Mouse (Mus musculus): ENCODE measurements at regions not wholly inside any gene's neighbourhood (a gene's known extent, or its start where the extent isn't known, plus 50 kb on each side); places are given as distances from the start of the nearest gene placed in this dataset.

DNA sequence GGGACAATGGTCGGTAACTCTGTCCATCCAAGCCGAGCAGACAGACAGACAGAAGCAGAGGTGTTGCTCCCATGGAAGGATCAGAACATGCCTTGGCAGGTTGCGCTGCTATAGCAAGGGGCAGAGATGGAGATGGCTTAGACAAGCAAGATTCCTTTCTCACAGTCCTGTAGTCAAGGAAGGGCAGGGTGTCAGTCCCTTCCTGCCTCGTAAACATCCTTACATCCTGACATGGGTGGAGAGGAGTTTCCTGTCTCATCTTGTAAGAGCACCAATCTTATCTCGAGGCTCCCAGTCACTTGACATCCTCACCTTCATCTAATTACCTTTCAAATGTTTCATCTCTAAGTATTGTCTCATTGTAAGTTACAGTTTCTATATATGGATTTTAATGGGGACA is 87.0 kb upstream of the C1qtnf3 start:
- Histone ChIP-seq H3K4me3 (ENCODE audit: low read depth, low read length) (no peak overlapping the region), H3K36me3 (ENCODE audit: control insufficient read depth, insufficient read depth, low read length) (no peaks in the 10 kb centered on the region), H3K27me3 (ENCODE audit: control insufficient read depth, insufficient read depth, low read length) (no peaks in the 10 kb centered on the region), H3K4me1 (ENCODE audit: control insufficient read depth, insufficient read depth, insufficient read length, low read length) (no peaks in the 10 kb centered on the region), H3K27ac (ENCODE audit: insufficient read depth, low read depth, low read length) (no peak overlapping the region)
- WGBS, result 81% methylated on average over 5 of the region's 5 CpGs
- TF ChIP-seq CTCF (IDR thresholded peaks at IDR 0.05; ENCODE audit: extremely low read depth, insufficient read length, insufficient replicate concordance, low read depth, low read length), result no peak
- no peak for TF ChIP-seq POLR2A (IDR thresholded peaks at IDR 0.05; ENCODE audit: low read depth, low read length)

DNA sequence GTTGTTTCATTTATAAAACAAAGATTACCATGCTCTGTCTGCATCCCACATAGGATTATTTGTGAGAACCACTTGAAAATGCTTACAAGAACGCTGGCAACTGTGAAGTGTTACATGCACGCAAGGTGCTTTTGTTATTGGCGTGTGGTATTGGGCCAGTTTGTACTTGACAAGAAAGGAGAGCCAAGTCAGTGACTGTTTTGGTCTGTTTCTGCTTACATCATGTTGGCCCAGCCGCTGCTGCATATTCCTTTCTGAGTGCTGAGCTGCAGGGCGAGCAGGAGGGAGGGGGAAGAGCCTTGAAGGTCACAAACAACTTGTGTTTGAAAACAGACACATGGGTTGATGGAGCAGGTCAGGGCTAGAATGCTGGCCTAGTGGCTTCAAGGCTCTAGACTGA is 85.3 kb upstream of the C1qtnf3 start:
- Histone ChIP-seq H3K27me3 (ENCODE audit: control insufficient read depth, insufficient read depth, low read length) (no peaks in the 10 kb centered on the region), H3K4me3 (ENCODE audit: low read depth, low read length) (no peak overlapping the region), H3K4me1 (ENCODE audit: control insufficient read depth, insufficient read depth, insufficient read length, low read length) (no peaks in the 10 kb centered on the region), H3K27ac (ENCODE audit: insufficient read depth, low read depth, low read length) (no peak overlapping the region), H3K36me3 (ENCODE audit: control insufficient read depth, insufficient read depth, low read length) (no peaks in the 10 kb centered on the region)
- 82% methylated on average over 5 of the region's 5 CpGs for WGBS
- TF ChIP-seq POLR2A (IDR thresholded peaks at IDR 0.05; ENCODE audit: low read depth, low read length), result no peak
- no peak for TF ChIP-seq CTCF (IDR thresholded peaks at IDR 0.05; ENCODE audit: extremely low read depth, insufficient read length, insufficient replicate concordance, low read depth, low read length)

DNA sequence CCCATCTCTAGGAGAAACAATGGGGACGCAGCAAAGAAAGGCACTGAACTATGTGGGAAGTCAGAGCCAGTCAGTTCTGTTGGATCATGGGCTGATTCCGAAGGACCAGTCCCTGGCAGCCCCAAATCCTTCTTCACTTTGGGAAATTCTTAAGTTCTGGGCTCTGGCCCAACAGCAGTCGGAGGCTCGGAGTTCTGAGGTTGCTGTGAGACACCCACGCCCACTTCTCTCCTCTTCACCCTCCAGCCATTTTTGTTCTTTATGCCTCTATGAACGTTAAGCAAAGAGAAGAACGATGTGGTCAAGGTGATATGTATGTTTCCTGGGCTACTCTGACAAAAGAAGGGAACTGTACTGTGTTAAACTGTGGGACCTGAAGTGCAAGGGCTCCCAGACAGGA is 84.0 kb upstream of the C1qtnf3 start:
- no peak for TF ChIP-seq CTCF (IDR thresholded peaks at IDR 0.05; ENCODE audit: extremely low read depth, insufficient read length, insufficient replicate concordance, low read depth, low read length)
- TF ChIP-seq POLR2A (IDR thresholded peaks at IDR 0.05; ENCODE audit: low read depth, low read length), result no peak
- no peaks in the 10 kb centered on the region for H3K4me1 ChIP-seq (ENCODE audit: control insufficient read depth, insufficient read depth, insufficient read length, low read length)
- H3K27me3 ChIP-seq (ENCODE audit: control insufficient read depth, insufficient read depth, low read length), result no peaks in the 10 kb centered on the region
- no peaks in the 10 kb centered on the region for H3K36me3 ChIP-seq (ENCODE audit: control insufficient read depth, insufficient read depth, low read length)
- H3K4me3 ChIP-seq (ENCODE audit: low read depth, low read length), result no peak overlapping the region
- H3K27ac ChIP-seq (ENCODE audit: insufficient read depth, low read depth, low read length), result no peak overlapping the region
- 84% methylated on average over 7 of the region's 7 CpGs for WGBS

DNA sequence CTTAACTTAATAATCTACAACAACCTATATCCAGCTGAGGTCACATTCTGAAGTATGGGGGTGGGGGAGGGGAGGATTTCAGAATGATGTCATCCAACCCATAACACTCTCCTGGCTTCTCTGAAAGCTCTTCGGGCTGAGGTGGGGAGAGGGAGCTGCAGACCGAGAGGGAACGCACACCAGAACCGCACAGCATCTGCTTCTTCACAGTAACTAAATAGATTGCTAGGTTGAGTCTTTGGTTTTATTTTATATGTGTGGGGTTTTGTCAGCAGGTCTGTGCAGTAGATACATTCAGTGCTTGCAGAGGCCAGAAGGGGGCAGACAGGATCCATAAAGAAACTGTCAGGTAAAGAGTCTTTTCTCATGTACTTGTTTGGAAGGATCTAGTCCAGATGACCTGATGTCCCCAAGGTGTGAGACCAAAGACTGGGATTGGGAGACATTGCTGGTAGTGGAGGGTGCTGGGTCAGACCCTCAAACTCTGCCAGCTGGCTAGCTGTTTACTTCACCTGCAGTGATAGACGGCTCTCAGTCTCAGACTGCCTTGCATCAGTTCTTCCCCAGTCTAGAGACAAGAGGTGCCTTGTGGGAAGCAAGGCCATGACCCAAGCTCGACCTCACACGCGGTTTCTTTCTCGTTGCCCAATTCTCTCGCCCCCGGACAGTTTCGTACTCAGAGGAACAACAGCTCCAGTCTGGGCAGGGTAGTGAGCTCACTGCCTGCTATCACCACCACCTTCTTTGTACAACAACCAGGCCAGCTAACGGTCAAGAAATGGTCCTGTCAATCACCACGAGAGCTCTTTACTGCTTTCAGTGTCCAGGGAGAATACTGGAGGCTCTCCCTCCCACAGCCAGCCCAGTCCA is 83.2 kb upstream of the C1qtnf3 start:
- H3K27ac ChIP-seq (ENCODE audit: insufficient read depth, low read depth, low read length), result no peak overlapping the region
- H3K36me3 ChIP-seq (ENCODE audit: control insufficient read depth, insufficient read depth, low read length), result no peaks in the 10 kb centered on the region
- TF ChIP-seq POLR2A (IDR thresholded peaks at IDR 0.05; ENCODE audit: low read depth, low read length) (no peak), CTCF (IDR thresholded peaks at IDR 0.05; ENCODE audit: extremely low read depth, insufficient read length, insufficient replicate concordance, low read depth, low read length) (no peak)
- no peaks in the 10 kb centered on the region for H3K4me1 ChIP-seq (ENCODE audit: control insufficient read depth, insufficient read depth, insufficient read length, low read length)
- H3K4me3 ChIP-seq (ENCODE audit: low read depth, low read length), result no peak overlapping the region
- no peaks in the 10 kb centered on the region for H3K27me3 ChIP-seq (ENCODE audit: control insufficient read depth, insufficient read depth, low read length)
- WGBS, result 78% methylated on average over 14 of the region's 14 CpGs

DNA sequence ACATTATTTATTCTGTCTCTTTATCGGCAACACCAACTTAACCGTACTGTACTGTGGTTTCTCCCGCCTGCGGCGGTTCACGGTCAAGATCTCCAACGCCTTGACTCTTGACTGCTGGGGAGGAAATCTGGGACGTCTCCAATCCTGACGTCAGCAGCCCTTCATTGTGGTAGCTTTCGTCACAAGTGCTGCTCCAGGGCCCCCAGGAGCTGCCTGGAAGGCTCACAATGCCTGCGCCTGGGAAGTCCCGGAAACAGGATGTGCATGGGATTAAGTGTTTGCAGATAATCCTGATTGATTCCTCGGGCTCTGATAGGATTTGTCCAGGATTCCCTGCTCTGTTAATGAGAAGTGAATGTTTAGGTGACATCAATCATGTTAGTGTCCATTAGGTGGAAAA is 82.3 kb upstream of the C1qtnf3 start:
- WGBS, result 61% methylated on average over 13 of the region's 13 CpGs
- Histone ChIP-seq H3K4me1 (ENCODE audit: control insufficient read depth, insufficient read depth, insufficient read length, low read length) (no peaks in the 10 kb centered on the region), H3K36me3 (ENCODE audit: control insufficient read depth, insufficient read depth, low read length) (no peaks in the 10 kb centered on the region), H3K27ac (ENCODE audit: insufficient read depth, low read depth, low read length) (no peak overlapping the region), H3K4me3 (ENCODE audit: low read depth, low read length) (no peak overlapping the region), H3K27me3 (ENCODE audit: control insufficient read depth, insufficient read depth, low read length) (no peaks in the 10 kb centered on the region)
- no peak for TF ChIP-seq POLR2A (IDR thresholded peaks at IDR 0.05; ENCODE audit: low read depth, low read length)
- TF ChIP-seq CTCF (IDR thresholded peaks at IDR 0.05; ENCODE audit: extremely low read depth, insufficient read length, insufficient replicate concordance, low read depth, low read length), result no peak

DNA sequence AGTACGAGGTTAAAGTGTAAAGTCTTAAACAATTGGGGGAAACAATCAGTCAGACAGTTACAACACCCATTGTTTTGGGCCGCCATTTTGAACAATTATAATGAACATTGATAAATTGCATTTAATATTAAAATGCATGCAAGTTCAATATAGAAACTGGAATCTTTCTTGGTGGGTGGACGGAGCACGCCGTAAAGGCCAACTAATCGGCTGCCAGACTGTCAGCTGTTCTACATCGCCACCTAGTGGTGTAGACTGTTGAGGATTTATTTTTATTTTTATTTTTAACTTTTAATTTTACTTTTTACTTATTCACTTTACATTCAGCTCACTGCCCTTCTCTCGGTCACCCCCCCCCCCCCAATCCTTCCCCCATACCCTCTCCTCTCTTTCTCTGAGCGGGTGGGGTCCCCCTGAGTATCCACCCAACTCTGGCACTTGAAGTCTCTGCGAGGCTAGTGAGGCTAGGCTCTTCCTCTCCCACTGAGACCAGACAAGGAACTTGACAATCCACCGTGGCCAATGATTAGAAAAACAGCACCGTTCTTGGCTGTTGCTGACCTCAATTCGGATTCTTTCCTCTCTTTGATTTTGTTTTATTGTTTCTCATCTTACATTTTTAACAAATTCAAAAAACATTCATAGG is 79.7 kb upstream of the C1qtnf3 start:
- no peak overlapping the region for H3K4me3 ChIP-seq (ENCODE audit: low read depth, low read length)
- no peak overlapping the region for H3K27ac ChIP-seq (ENCODE audit: insufficient read depth, low read depth, low read length)
- no peaks in the 10 kb centered on the region for H3K4me1 ChIP-seq (ENCODE audit: control insufficient read depth, insufficient read depth, insufficient read length, low read length)
- 11% methylated on average over 13 of the region's 13 CpGs for WGBS
- TF ChIP-seq CTCF (IDR thresholded peaks at IDR 0.05; ENCODE audit: extremely low read depth, insufficient read length, insufficient replicate concordance, low read depth, low read length) (peak; percentile 76; the same call in 1 of the 2 replicates), POLR2A (IDR thresholded peaks at IDR 0.05; ENCODE audit: low read depth, low read length) (no peak)
- H3K36me3 ChIP-seq (ENCODE audit: control insufficient read depth, insufficient read depth, low read length), result no peaks in the 10 kb centered on the region
- H3K27me3 ChIP-seq (ENCODE audit: control insufficient read depth, insufficient read depth, low read length), result no peaks in the 10 kb centered on the region

DNA sequence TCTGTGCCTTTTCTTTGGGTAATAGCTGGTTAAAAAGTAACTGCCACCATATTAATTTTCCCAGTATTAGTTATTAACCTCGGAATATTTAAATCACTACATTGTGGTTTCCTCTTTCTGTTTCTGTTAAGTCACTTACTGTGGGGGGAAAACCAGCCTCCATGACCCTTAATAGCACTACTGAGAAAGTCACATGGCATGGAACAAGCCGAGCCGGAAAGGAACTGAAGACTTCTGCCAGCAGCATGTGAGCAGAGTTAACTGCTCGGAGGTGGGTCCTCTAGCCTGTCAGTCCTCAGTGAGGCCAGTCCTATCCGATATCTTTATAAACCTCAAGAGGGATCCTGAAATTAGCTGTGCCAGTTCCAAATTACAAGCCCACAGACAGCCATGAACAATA is 75.8 kb upstream of the C1qtnf3 start:
- WGBS, result 42% methylated on average over 5 of the region's 5 CpGs
- Histone ChIP-seq H3K4me3 (ENCODE audit: low read depth, low read length) (no peak overlapping the region), H3K27ac (ENCODE audit: insufficient read depth, low read depth, low read length) (no peak overlapping the region), H3K36me3 (ENCODE audit: control insufficient read depth, insufficient read depth, low read length) (no peaks in the 10 kb centered on the region), H3K27me3 (ENCODE audit: control insufficient read depth, insufficient read depth, low read length) (no peaks in the 10 kb centered on the region), H3K4me1 (ENCODE audit: control insufficient read depth, insufficient read depth, insufficient read length, low read length) (no peaks in the 10 kb centered on the region)
- TF ChIP-seq POLR2A (IDR thresholded peaks at IDR 0.05; ENCODE audit: low read depth, low read length) (no peak), CTCF (IDR thresholded peaks at IDR 0.05; ENCODE audit: extremely low read depth, insufficient read length, insufficient replicate concordance, low read depth, low read length) (no peak)

Measured in small intestine, adult 2 months (tissue).